Mouse (Mus musculus): ENCODE data around the gene Anxa9.

DNA sequence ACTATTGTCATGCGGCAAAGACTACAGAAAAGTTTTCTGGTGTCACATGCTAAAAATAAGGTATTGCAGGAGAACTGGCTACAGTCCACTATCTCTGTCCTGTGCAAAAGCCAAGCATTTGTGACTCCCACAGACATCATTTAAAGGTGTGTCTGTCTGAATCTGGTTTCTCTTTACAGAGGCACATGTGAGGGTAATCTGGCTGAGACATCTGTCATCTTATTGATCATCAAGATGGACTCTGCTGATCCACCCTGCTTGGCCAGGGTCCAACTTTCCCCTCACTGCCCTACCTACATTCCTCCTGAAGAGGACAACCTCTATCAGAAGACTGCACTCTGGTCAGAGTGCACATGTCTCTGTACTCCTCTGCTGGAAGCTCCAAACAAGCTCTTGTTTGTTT lies 29.8 kb downstream of the Anxa9 start:
- TF ChIP-seq POLR2A (IDR thresholded peaks at IDR 0.05; ENCODE audit: extremely low read depth, insufficient read depth, low read length) (no peak), CTCF (IDR thresholded peaks at IDR 0.05; ENCODE audit: low read depth, low read length) (no peak)

Data from liver, adult 2 months (tissue).